Mouse (Mus musculus) ovary, adult 2 months (tissue): Measurements from ENCODE around the gene Hyal5. TPM values are rescaled to one million over a fixed set of nuclear protein-coding genes. Genes with fewer than 3 reads are reported as not detected.

ENCODE experiments used
- polyA plus RNA-seq: library from polyadenylated mRNA; depleted of rRNA; stranded (reverse); fragments of >200 nt; gene quantifications from 2 replicates; pipeline ENCODE4 v1.2.3, GENCODE M21; 2012; rRNA removed

Gene Hyal5
- polyA plus RNA-seq: not detected in 2 replicates

DNA sequence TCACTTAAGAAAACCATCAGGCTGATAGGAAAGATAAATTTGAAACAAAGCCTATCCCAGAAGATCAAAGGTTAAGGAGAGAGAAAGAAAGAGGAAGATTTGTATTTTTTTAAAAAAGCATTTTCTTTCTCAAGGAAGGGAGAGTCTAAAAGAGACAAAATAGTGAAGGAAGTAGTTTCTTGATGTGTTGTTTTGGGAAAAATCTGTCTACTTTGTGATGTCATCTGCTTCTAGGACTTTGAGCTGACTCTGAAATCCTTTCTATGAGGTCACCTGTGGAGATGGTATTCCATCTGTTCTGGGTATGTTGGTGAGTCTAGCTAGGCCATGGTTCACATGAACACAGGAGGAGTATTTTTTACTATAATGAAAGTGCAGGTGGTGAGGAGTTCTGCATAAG is at the start of gene Hyal5:
Gene Hyal5, plus strand, starts transcription at position 301 of the 400 bp plus-strand sequence.

Other genes starting within 250 kb of the Hyal5 start
- gene Wasl, start 193.0 kb upstream of the Hyal5 start, polyA plus RNA-seq: 84.3 and 138 TPM in 2 replicates
- not detected in 2 replicates for gene Hyal6, start 124.8 kb upstream of the Hyal5 start, polyA plus RNA-seq
- not detected in 2 replicates for gene Hyal4, start 109.7 kb upstream of the Hyal5 start, polyA plus RNA-seq
- not detected in 2 replicates for gene Spam1, start 66.8 kb upstream of the Hyal5 start, polyA plus RNA-seq
- gene Tmem229a, start 98.3 kb downstream of the Hyal5 start, polyA plus RNA-seq: 1.1 and 2.8 TPM in 2 replicates